Mouse (Mus musculus): ENCODE measurements around the gene Gtf2e1.

Gtf2e1 gene

DNA sequence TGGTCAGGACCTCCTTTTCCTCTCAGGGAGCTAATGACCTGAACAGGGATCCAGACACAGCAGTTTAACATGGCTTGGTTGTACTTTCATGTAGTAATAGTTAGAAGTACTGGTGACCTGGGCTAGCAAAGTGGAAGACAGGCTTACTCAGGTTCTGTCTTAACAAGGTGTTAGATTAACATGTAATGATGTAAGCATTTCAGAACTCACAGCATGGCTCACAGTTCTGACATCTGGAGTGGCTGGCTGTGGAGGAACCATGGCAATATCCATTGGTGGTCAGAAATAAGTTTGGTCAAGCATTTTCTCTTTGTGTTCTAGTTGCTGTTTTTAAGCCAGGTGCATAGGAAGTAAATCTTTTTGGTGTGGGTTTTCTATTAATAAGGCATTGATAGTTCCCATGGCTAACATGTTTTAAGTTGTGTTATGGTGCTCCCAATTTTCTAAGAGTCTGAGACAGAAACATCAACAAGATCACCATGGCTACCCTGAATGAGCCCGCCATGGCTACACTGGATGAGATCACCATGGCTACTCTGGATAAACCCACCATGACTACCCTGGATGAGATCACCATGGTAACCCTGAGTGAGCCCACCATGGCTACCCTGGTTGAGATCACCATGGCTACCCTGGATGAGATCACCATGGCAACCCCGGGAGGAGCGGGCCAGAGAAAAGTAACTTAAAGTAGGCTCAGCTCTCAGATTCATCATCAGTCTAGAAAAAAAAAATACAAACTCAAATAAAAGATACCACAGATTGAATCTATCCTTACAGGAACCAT, 52.6 kb downstream of the Gtf2e1 start:
- DNase-seq (ENCODE audit: low read depth, low spot score), result peak; percentile 26

DNA sequence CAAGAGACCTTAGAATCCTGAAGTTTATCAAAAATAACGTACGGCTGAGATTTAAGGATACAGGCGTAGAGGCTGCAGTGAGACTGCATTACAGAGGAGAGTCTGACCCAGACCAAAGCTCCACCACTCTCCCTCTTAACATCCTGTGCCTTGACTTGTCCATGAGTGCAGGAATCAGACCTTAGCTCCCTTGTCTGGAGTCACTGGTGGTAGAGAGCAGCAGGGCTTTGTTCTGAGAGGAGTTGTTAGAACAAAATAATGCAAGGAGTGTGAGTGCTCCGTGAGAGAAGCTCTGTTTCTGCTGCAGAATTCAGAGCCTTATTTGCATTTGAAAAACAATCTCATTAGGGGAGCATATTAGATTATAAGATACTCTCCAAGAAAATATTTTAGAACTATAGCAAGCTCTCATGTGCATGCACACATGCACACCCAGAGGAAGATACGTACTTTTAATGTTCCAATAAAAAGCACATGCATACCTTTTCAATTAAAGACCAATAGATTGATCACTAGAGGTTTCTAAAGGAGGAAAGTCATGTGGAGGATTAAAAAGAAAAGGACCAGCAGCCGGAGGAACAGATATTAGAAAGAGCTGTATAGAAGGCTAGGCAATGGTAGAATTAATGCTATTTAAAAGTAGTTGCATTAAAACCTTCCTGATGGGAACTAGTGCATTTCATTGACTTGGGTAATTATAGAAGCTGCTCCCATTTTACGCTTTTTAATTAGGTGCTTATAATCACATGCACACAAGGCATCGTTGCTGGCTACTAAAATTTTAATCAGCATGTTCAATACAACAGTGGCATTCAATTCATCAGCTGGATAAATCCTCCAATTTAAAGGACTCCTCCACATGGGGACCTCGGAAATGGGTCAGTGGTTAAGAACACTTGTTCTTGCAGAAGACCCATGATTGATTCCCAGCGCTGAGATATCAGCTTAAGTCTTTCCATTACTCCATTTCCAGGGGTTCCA, 61.0 kb downstream of the Gtf2e1 start:
- no peak for DNase-seq (ENCODE audit: low read depth, low spot score)

DNA sequence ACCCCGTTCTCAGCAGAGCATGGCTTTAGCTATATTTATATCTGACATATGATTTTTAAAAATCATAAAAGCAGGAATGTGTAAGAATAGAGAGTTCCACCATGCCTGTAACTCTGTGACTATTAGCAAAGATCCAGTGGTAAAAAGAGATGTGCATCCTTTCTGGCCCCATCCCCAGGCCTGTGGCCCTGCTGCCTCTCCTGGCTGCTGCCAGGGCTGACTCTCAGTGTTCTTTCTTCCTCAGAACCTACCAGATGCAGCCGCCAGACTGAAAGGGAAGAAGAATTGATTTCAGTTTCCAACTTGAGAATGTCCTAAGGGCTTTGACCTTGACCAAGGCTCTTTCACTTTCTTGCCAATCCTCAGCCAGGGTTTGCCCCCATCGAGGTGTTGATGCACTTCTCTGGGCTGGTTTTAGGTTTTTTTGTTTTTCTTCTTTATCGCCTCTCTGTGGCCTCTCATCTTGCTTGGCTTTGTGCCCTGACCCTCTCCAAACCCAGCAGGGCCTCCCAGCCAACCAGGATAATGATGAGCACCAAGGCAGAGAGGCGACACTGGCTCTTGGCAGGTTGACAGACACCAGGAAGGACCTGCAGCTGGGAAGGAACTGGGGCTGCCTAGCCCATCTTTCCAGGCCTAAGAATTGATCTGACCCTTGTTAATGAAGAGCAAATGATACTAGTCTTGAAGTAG, 66.8 kb downstream of the Gtf2e1 start:
- no peak for DNase-seq (ENCODE audit: low read depth, low spot score)

DNA sequence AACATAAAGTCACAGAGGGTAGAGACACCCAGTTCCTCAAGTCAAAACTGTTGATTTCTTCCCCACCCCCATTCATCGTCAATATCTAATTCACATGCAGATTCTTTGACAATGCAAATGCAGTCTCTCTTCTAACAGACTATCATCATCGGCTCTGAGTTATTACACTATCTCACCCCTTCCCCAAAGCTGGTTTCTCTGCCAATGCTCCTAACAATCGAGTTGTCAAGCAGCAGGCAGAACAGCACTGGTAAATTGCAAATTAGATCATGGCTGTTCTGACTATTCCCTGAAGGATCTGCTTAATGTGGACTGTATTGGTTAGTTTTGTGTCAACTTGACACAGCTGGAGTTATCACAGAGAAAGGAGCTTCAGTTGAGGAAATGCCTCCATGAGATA, 70.0 kb downstream of the Gtf2e1 start:
- DNase-seq (ENCODE audit: low read depth, low spot score), result no peak

DNA sequence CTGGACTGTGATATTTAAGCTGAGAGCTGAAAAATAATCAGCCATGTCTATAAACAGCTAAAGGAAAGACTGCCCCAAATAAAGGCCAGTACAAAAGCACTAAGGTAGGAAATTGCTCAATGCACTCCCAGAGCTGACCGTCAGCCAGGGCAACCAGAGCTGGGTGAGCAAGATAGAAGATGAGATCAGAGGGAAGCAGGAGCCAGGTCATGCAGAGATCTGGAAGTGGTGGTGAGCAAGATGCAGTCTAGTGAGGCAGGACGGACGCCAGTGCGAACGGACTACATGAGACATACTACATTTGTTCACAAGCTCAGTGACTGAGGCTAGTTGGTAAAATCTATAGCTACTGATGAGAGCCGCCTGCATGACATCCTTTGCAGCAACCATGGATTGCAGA, 75.6 kb downstream of the Gtf2e1 start:
- DNase-seq (ENCODE audit: low read depth, low spot score), result no peak

DNA sequence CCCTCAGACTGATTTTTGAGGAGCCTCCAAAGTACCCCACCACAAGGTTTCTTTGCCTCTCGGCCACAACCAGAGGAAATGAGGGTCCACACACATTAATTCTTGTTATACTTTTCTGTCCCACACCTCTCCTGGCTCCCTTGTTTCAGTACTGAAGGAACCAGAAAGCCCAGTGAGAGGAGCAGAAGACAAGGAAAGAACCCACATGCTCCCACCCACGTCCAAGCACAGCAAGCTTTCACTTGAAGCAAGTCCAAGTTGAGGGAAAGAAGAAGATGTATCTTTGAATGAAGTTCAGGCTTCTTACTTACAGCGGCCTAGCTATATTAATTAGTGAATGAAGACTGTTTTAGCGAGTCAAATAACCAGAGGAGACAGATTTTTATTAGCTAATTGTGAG, 76.7 kb downstream of the Gtf2e1 start:
- DNase-seq (ENCODE audit: low read depth, low spot score), result no peak

DNA sequence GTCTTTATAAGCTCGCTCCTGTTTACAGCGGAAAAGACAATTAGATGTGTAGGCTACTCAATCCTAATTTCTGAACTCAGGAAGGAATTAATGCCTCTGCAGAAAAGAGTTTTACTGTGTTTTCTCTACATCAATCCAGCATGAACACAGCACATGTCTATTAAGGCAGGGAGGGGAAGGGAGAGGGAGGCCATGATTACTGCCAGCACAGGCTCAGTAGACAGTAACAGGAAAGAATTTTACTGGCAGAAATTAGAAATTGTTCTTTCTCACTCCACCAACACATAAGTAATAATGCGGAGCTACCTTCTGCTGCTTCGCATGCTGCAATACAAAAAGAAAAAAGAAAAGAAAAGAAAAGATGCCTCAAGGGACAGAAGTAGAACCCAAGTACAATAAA, 78.0 kb downstream of the Gtf2e1 start:
- no peak for DNase-seq (ENCODE audit: low read depth, low spot score)

All from embryo, embryonic 11.5 days (tissue).